Mouse (Mus musculus) G1E (cell line): ENCODE measurements at regions not wholly inside any gene's neighbourhood (a gene's known extent, or its start where the extent isn't known, plus 50 kb on each side); places are given as distances from the start of the nearest gene placed in this dataset.

ENCODE experiments used
- ATAC-seq: 2 replicates; pipeline ENCODE4 v1.8.0; 2016; ENCODE audit warnings: mild to moderate bottlenecking; ENCODE audit not compliant: insufficient number of reproducible peaks, poor library complexity, low FRiP score, severe bottlenecking; ENCODE audit errors: extremely low read depth
- DNase-seq: peaks from one replicate; pipeline ENCODE4 v3.0.0; 2012; ENCODE audit warnings: low spot score
- H3K27me3 ChIP-seq: 2 replicates; pipeline ENCODE4 v1.6.1; 2012; ENCODE audit warnings: mild to moderate bottlenecking, low read length, inconsistent platforms; ENCODE audit not compliant: insufficient read depth
- H3K36me3 ChIP-seq: replicated peaks from 2 replicates; pipeline ENCODE3; 2012; ENCODE audit warnings: mild to moderate bottlenecking, inconsistent platforms
- H3K4me1 ChIP-seq: 2 replicates; pipeline ENCODE4 v1.6.1; 2012; ENCODE audit warnings: low read depth, low read length, inconsistent platforms, mixed read lengths; ENCODE audit not compliant: insufficient read depth
- H3K4me3 ChIP-seq: 2 replicates; pipeline ENCODE4 v1.5.1; 2012; ENCODE audit warnings: low read depth, mild to moderate bottlenecking, inconsistent platforms, low read length, moderate library complexity, mixed read lengths
- H3K9me3 ChIP-seq: replicated peaks from 2 replicates; pipeline ENCODE4 v1.6.1; 2012; ENCODE audit warnings: inconsistent platforms
- CTCF ChIP-seq: IDR thresholded peaks from 2 replicates; pipeline ENCODE4 v1.5.1; 2012; ENCODE audit warnings: low read depth, low read length, inconsistent platforms, mixed read lengths
- GATA1 ChIP-seq: IDR thresholded peaks from 2 replicates; pipeline ENCODE4 v1.6.1; 2012; ENCODE audit warnings: borderline replicate concordance, low read length, inconsistent platforms, mixed read lengths
- GATA2 ChIP-seq: IDR thresholded peaks from 2 replicates; pipeline ENCODE4 v1.6.1; 2012; ENCODE audit warnings: low read depth, low read length, inconsistent platforms, borderline replicate concordance
- POLR2AphosphoS5 ChIP-seq: IDR thresholded peaks from 2 replicates; pipeline ENCODE4 v1.6.1; 2012; ENCODE audit warnings: low read depth, low read length, inconsistent platforms; ENCODE audit not compliant: insufficient replicate concordance
- TAL1 ChIP-seq: conservative IDR thresholded peaks from 2 replicates; pipeline ENCODE4 v1.6.1; 2012; ENCODE audit warnings: low read depth, low read length, inconsistent platforms, mixed read lengths

- TF ChIP-seq TAL1 (peak; percentile 42), POLR2AphosphoS5 (no peak)
- H3K9me3 ChIP-seq = 0 out of 2 replicates have a peak, but pooled peaks cover 3% of the 10 kb centered on the region
- ATAC-seq = peak; percentile 50
These were observed 263.6 kb upstream of the Mad2l1 start for GRCm38 (mm10) chr6:66271414-66272206.

DNA sequence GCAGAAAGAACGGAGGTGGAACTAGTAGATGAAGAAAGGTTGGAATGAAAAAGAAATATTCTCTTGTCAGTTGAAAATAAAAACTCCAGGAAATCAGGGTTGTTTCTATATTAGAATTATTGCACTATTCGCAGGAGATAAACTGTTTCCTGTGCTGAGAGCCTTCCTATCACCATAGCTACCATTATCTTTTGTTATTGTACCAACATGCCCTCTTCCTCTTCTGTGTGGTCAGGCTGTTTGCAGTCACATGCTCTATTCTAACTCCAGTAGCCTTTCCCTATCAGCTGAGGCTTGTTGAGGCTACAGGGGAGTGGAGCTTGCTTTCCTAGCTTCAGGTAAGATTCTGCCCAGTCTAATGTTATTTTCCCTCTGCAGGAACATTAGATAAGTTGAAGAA, 263.0 kb upstream of the Mad2l1 start:
- Histone ChIP-seq H3K4me1 (peaks cover 56% of the 10 kb centered on the region), H3K4me3 (peak overlapping the region; percentile 52), H3K36me3 (peaks cover 8% of the 10 kb centered on the region), H3K27me3 (no peaks in the 10 kb centered on the region), H3K9me3 (peaks cover 6% of the 10 kb centered on the region)
- TF ChIP-seq GATA2 (no peak), POLR2AphosphoS5 (no peak), GATA1 (no peak), TAL1 (0 out of 2 replicates have a peak, but pooled peaks have one; percentile 9), CTCF (no peak)
- DNase-seq (peak; percentile 23), ATAC-seq (peak; percentile 95)

More at GRCm38 (mm10) chr6:66271414-66272206, 263.6 kb upstream of the Mad2l1 start:
- H3K4me1 ChIP-seq = peaks cover 61% of the 10 kb centered on the region
- DNase-seq = no peak
- H3K4me3 ChIP-seq = peak overlapping the region; percentile 52
- H3K27me3 ChIP-seq = no peaks in the 10 kb centered on the region
- peaks cover 8% of the 10 kb centered on the region for H3K36me3 ChIP-seq

- Histone ChIP-seq H3K4me3 (no peak overlapping the region), H3K27me3 (no peaks in the 10 kb centered on the region), H3K36me3 (peaks cover 10% of the 10 kb centered on the region), H3K4me1 (peaks cover 39% of the 10 kb centered on the region), H3K9me3 (peaks cover 19% of the 10 kb centered on the region)
- no peak for ATAC-seq
- TF ChIP-seq TAL1 (no peak), GATA2 (no peak), GATA1 (no peak), CTCF (no peak), POLR2AphosphoS5 (no peak)
- DNase-seq = no peak
These were observed 260.5 kb upstream of the Mad2l1 start for GRCm38 (mm10) chr6:66274737-66275136.

GRCm38 (mm10) chr6:66280701-66281100, 254.5 kb upstream of the Mad2l1 start:
- Histone ChIP-seq H3K27me3 (no peaks in the 10 kb centered on the region), H3K4me3 (no peak overlapping the region), H3K4me1 (peaks cover 17% of the 10 kb centered on the region), H3K9me3 (peaks cover 22% of the 10 kb centered on the region), H3K36me3 (peaks cover 8% of the 10 kb centered on the region)
- no peak for ATAC-seq
- DNase-seq = no peak
- TF ChIP-seq TAL1 (no peak), CTCF (no peak), GATA2 (no peak), GATA1 (no peak), POLR2AphosphoS5 (no peak)

DNA sequence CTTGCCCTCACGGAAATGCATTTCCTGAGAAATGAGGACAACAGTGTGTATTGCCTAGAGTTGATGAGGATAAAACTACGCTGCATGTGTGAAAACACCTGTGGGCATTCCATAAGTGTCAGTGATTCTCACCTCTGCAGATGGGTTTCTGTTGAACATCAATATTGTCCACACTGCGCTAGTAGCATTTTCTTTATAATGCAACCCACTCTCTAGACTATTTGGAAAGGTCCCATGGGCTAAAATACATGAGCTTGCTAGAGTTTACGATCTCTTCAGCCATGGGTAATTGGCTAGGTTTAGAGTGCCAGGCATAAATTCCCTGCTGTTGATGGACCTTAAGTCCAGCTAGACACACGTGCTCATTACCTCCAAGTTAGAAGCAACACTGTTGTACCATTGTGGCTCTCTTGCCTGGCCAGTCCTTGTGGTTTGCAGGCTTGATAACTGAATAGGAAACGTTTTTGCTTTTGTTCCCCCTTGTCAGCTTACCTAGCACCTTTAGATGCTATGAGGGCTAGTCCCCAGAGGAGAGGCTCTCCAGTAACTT, 252.5 kb upstream of the Mad2l1 start:
- Histone ChIP-seq H3K27me3 (no peaks in the 10 kb centered on the region), H3K36me3 (peaks cover 5% of the 10 kb centered on the region), H3K4me1 (peaks cover 33% of the 10 kb centered on the region), H3K4me3 (no peak overlapping the region), H3K9me3 (peaks cover 14% of the 10 kb centered on the region)
- DNase-seq (no peak), ATAC-seq (no peak)
- TF ChIP-seq GATA1 (no peak), GATA2 (no peak), CTCF (no peak), POLR2AphosphoS5 (no peak), TAL1 (no peak)

- Histone ChIP-seq H3K27me3 (no peaks in the 10 kb centered on the region), H3K36me3 (peaks cover 2% of the 10 kb centered on the region), H3K4me3 (no peak overlapping the region), H3K9me3 (peaks cover 8% of the 10 kb centered on the region), H3K4me1 (peaks cover 41% of the 10 kb centered on the region)
- ATAC-seq (no peak), DNase-seq (no peak)
- TF ChIP-seq POLR2AphosphoS5 = no peak
- no peak for TF ChIP-seq CTCF
- no peak for TF ChIP-seq GATA2
- TF ChIP-seq TAL1 = no peak
- no peak for TF ChIP-seq GATA1
These were observed 251.7 kb upstream of the Mad2l1 start for GRCm38 (mm10) chr6:66283521-66283920.
